ENCODE assay signal across 10 mouse cellular contexts in genomic region chr6:88369851-88370635, GRCm38 (mm10).
DNase-seq lines count a peak whose midpoint lies in the region; ATAC-seq and TF ChIP-seq lines count a peak whose summit lies in the region.
"Had no signal": no experiment of that assay in that cellular context is flagged by ENCODE, and none has a peak within 500 bp of the region (broad histone marks: within the 10 kb centered on the region; RNA-seq: fewer than 3 reads in every experiment).

No protein-coding gene starts in this region.

- peak; percentile 78 for DNase-seq in adrenal gland, postnatal 10 days
- DNase-seq in liver, postnatal 0 days = peak; percentile 70
- DNase-seq in urinary bladder, postnatal 36 days (ENCODE audit: low spot score in 2 of 2) = peak; percentile 10 to 76
- no peak for DNase-seq in left cerebral cortex, adult 11 months (ENCODE audit: low spot score)
- no peak for DNase-seq in right cerebral cortex, adult 2 months (ENCODE audit: low spot score in 2 of 2)

- peaks cover 6% of the 10 kb centered on the region; the same call in 1 of the 2 replicates for H3K4me1 ChIP-seq in intestine, embryonic 15.5 days (replicated peaks)
- peaks cover 10% of the 10 kb centered on the region for H3K4me1 ChIP-seq in intestine, embryonic 16.5 days (ENCODE audit: control insufficient read depth, insufficient read depth, low read length)
- peaks cover 5% of the 10 kb centered on the region for H3K4me1 ChIP-seq in heart, embryonic 12.5 days (replicated peaks)
- H3K4me1 ChIP-seq in liver, postnatal 0 days (ENCODE audit: insufficient read depth) = peaks cover 6% of the 10 kb centered on the region

- no peaks in the 10 kb centered on the region for H3K9me3 ChIP-seq in intestine, embryonic 15.5 days
- H3K9me3 ChIP-seq in intestine, embryonic 16.5 days (ENCODE audit: control insufficient read depth, low read length) = no peaks in the 10 kb centered on the region
- H3K9me3 ChIP-seq in heart, embryonic 12.5 days (replicated peaks) = no peaks in the 10 kb centered on the region
- no peaks in the 10 kb centered on the region for H3K9me3 ChIP-seq in liver, postnatal 0 days (ENCODE audit: low read length)
- H3K9me3 ChIP-seq: embryonic facial prominence, embryonic 15.5 days; G1E had no signal

- H3K4me3 ChIP-seq in intestine, embryonic 15.5 days (replicated peaks) = no peak overlapping the region
- H3K4me3 ChIP-seq in intestine, embryonic 16.5 days (ENCODE audit: low read length) = no peak overlapping the region
- no peak overlapping the region for H3K4me3 ChIP-seq in heart, embryonic 12.5 days
- no peak overlapping the region for H3K4me3 ChIP-seq in liver, postnatal 0 days (ENCODE audit: low read depth, low read length)
- H3K4me3 ChIP-seq: embryonic facial prominence, embryonic 15.5 days had no signal

- 0 out of 2 replicates have a peak, but pooled peaks have one; percentile 28 for ATAC-seq in intestine, embryonic 15.5 days
- ATAC-seq in intestine, embryonic 16.5 days = no peak
- no peak for ATAC-seq in heart, embryonic 12.5 days (ENCODE audit: insufficient number of reproducible peaks, low FRiP score)
- peak; percentile 74 for ATAC-seq in liver, postnatal 0 days

- no peak overlapping the region for H3K9ac ChIP-seq in intestine, embryonic 15.5 days
- H3K9ac ChIP-seq in intestine, embryonic 16.5 days (ENCODE audit: low read depth, low read length) = no peak overlapping the region
- H3K9ac ChIP-seq in heart, embryonic 12.5 days = 0 out of 2 replicates have a peak overlapping the region, but pooled peaks have one; percentile 11
- H3K9ac ChIP-seq in liver, postnatal 0 days (replicated peaks) = no peak overlapping the region
- H3K9ac ChIP-seq: embryonic facial prominence, embryonic 15.5 days had no signal

- no peak for TF ChIP-seq EP300 in liver, postnatal 0 days (IDR thresholded peaks at IDR 0.05; ENCODE audit: low read depth)

- 53% methylated on average over 8 of the region's 8 CpGs for WGBS in intestine, embryonic 15.5 days
- WGBS in intestine, embryonic 16.5 days = 66% methylated on average over 8 of the region's 8 CpGs
- WGBS in heart, embryonic 12.5 days = 72% methylated on average over 8 of the region's 8 CpGs
- 61% methylated on average over 8 of the region's 8 CpGs for WGBS in liver, postnatal 0 days (ENCODE audit: insufficient replicate concordance)

- H3K27me3 ChIP-seq in intestine, embryonic 15.5 days (replicated peaks) = no peaks in the 10 kb centered on the region
- H3K27me3 ChIP-seq in intestine, embryonic 16.5 days (replicated peaks; ENCODE audit: control insufficient read depth, insufficient read depth, low read length) = no peaks in the 10 kb centered on the region
- H3K27me3 ChIP-seq in heart, embryonic 12.5 days (replicated peaks) = no peaks in the 10 kb centered on the region
- H3K27me3 ChIP-seq in liver, postnatal 0 days (ENCODE audit: insufficient read depth, low read length) = no peaks in the 10 kb centered on the region
- H3K27me3 ChIP-seq: embryonic facial prominence, embryonic 15.5 days had no signal

- no peak for TF ChIP-seq CTCF in liver, postnatal 0 days (IDR thresholded peaks at IDR 0.05; ENCODE audit: low read depth)

- no peaks in the 10 kb centered on the region for H3K36me3 ChIP-seq in intestine, embryonic 15.5 days
- H3K36me3 ChIP-seq in intestine, embryonic 16.5 days (ENCODE audit: control insufficient read depth, insufficient read depth, low read length) = no peaks in the 10 kb centered on the region
- H3K36me3 ChIP-seq in heart, embryonic 12.5 days = no peaks in the 10 kb centered on the region
- no peaks in the 10 kb centered on the region for H3K36me3 ChIP-seq in liver, postnatal 0 days (replicated peaks; ENCODE audit: insufficient read depth, low read length)

- H3K27ac ChIP-seq in intestine, embryonic 15.5 days = 0 out of 2 replicates have a peak overlapping the region, but pooled peaks have one; percentile 44
- H3K27ac ChIP-seq in intestine, embryonic 16.5 days (ENCODE audit: low read length) = no peak overlapping the region
- H3K27ac ChIP-seq in heart, embryonic 12.5 days (ENCODE audit: poor library complexity, severe bottlenecking) = no peak overlapping the region
- H3K27ac ChIP-seq in liver, postnatal 0 days (ENCODE audit: low read depth) = no peak overlapping the region
- H3K27ac ChIP-seq: embryonic facial prominence, embryonic 15.5 days had no signal

- no peak overlapping the region for H3K4me2 ChIP-seq in intestine, embryonic 15.5 days (replicated peaks)
- no peak overlapping the region for H3K4me2 ChIP-seq in intestine, embryonic 16.5 days (ENCODE audit: low read depth, low read length)
- no peak overlapping the region for H3K4me2 ChIP-seq in heart, embryonic 12.5 days
- no peak overlapping the region for H3K4me2 ChIP-seq in liver, postnatal 0 days (ENCODE audit: low read depth, low read length)
- H3K4me2 ChIP-seq: embryonic facial prominence, embryonic 15.5 days had no signal

Comparison
In these comparisons a context has a peak if more than half of its experiments do, and no peak if none do; other contexts are left out.
1. ATAC-seq: peak in intestine, embryonic 15.5 days (single experiment) and liver, postnatal 0 days (single experiment); none in intestine, embryonic 16.5 days (single experiment) and heart, embryonic 12.5 days (single experiment).
2. DNase-seq: peak in adrenal gland, postnatal 10 days (single experiment), liver, postnatal 0 days (single experiment) and urinary bladder, postnatal 36 days (2 of 2); none in left cerebral cortex, adult 11 months (single experiment) and right cerebral cortex, adult 2 months (0 of 2).